Mouse (Mus musculus) forebrain, embryonic 16.5 days (tissue): ENCODE results near the gene Npnt. TPM values are rescaled to one million over a fixed set of nuclear protein-coding genes. Genes with fewer than 3 reads are reported as not detected.

Experiments
- ATAC-seq: fragments of 200-750 bp; cut with Nextera tagmentation; 2 replicates; pipeline ENCODE4 v1.8.0; 2017; ENCODE audit warnings: mild to moderate bottlenecking, moderate library complexity
- H3K27ac ChIP-seq: fragments of 300-500 bp; sonication (generic); 2 replicates; pipeline ENCODE4 v1.5.1; 2014; ENCODE audit warnings: low read length, control low read depth
- H3K27me3 ChIP-seq: fragments of 300-500 bp; sonication (generic); replicated peaks from 2 replicates; pipeline ENCODE4 v1.6.1; 2014; ENCODE audit warnings: low read length; ENCODE audit not compliant: control insufficient read depth, insufficient read depth
- H3K36me3 ChIP-seq: fragments of 300-500 bp; sonication (generic); 2 replicates; pipeline ENCODE4 v1.6.1; 2014; ENCODE audit not compliant: control insufficient read depth, insufficient read depth
- H3K4me1 ChIP-seq: fragments of 300-500 bp; sonication (generic); replicated peaks from 2 replicates; pipeline ENCODE4 v1.6.1; 2014; ENCODE audit warnings: low read length; ENCODE audit not compliant: control insufficient read depth, insufficient read depth
- H3K4me2 ChIP-seq: fragments of 300-500 bp; sonication (generic); 2 replicates; pipeline ENCODE4 v1.6.1; 2014; ENCODE audit warnings: mild to moderate bottlenecking, low read length, control low read depth
- H3K4me3 ChIP-seq: fragments of 300-500 bp; sonication (generic); replicated peaks from 2 replicates; pipeline ENCODE4 v1.5.1; 2014; ENCODE audit warnings: mild to moderate bottlenecking, low read length, control low read depth
- H3K9ac ChIP-seq: fragments of 300-500 bp; sonication (generic); replicated peaks from 2 replicates; pipeline ENCODE4 v1.6.1; 2014; ENCODE audit warnings: low read depth, low read length, control low read depth
- H3K9me3 ChIP-seq: fragments of 300-500 bp; sonication (generic); 2 replicates; pipeline ENCODE4 v1.6.1; 2016; ENCODE audit warnings: low read length; ENCODE audit not compliant: control insufficient read depth
- WGBS: fragments of 180-500 bp; shearing (Covaris S2); extraction: QIAGEN DNeasy Blood & Tissue Kit; methylation state at CpG from one replicate; pipeline ENCODE4 v1.1.7; 2014; 5-methylcytosine and 5-hydroxymethylcytosine counted together
- polyA plus RNA-seq: library from polyadenylated mRNA; unstranded; fragments of >200 nt; fragmentation: Nextera tagmentation; extraction: Ambion mirVana; gene quantifications from 2 replicates; pipeline ENCODE4 v1.2.1, GENCODE M21; 2015

Gene Npnt
- polyA plus RNA-seq, result 6.3 and 9.0 TPM in 2 replicates

GRCm38 (mm10) chr3:132949791-132950528 lies at the start of gene Npnt:
Gene Npnt, minus strand, starts transcription at chr3:132950291.
- Histone ChIP-seq H3K9ac (peak within 1 kb of the TSS; percentile 66), H3K36me3 (no peaks in the 10 kb centered on the region), H3K4me1 (peaks cover 15% of the 10 kb centered on the region), H3K9me3 (no peaks in the 10 kb centered on the region), H3K27me3 (0 out of 2 replicates have a peak, but pooled peaks cover 2% of the 10 kb centered on the region), H3K4me2 (peak within 1 kb of the TSS; percentile 100), H3K27ac (no peak within 1 kb of the TSS), H3K4me3 (peak within 1 kb of the TSS; percentile 75)
- ATAC-seq, result peak; percentile 93
- under 1% methylated on average over 62 of the region's 82 CpGs for WGBS

GRCm38 (mm10) chr3:132996299-132996698 lies 46.2 kb upstream of the Npnt start:
- Histone ChIP-seq H3K9me3 (no peaks in the 10 kb centered on the region), H3K27ac (no peak overlapping the region), H3K27me3 (no peaks in the 10 kb centered on the region), H3K4me1 (no peaks in the 10 kb centered on the region), H3K9ac (no peak overlapping the region), H3K4me3 (no peak overlapping the region), H3K4me2 (no peak overlapping the region), H3K36me3 (no peaks in the 10 kb centered on the region)
- WGBS, result 69% methylated on average over 9 of the region's 9 CpGs
- ATAC-seq, result no peak

GRCm38 (mm10) chr3:132995904-132996267 lies 45.8 kb upstream of the Npnt start:
- H3K4me2 ChIP-seq, result no peak overlapping the region
- no peak overlapping the region for H3K27ac ChIP-seq
- H3K9ac ChIP-seq, result no peak overlapping the region
- H3K9me3 ChIP-seq, result no peaks in the 10 kb centered on the region
- no peaks in the 10 kb centered on the region for H3K27me3 ChIP-seq
- no peak overlapping the region for H3K4me3 ChIP-seq
- 90% methylated on average over 3 of the region's 3 CpGs for WGBS
- no peaks in the 10 kb centered on the region for H3K36me3 ChIP-seq
- no peaks in the 10 kb centered on the region for H3K4me1 ChIP-seq
- no peak for ATAC-seq

- 82% methylated on average over 7 of the region's 7 CpGs for WGBS
These were observed 45.2 kb upstream of the Npnt start for GRCm38 (mm10) chr3:132995172-132995903.

GRCm38 (mm10) chr3:132986188-132986587 lies 36.1 kb upstream of the Npnt start:
- no peaks in the 10 kb centered on the region for H3K27me3 ChIP-seq
- H3K4me1 ChIP-seq, result no peaks in the 10 kb centered on the region
- no peak overlapping the region for H3K4me3 ChIP-seq
- H3K27ac ChIP-seq, result no peak overlapping the region
- no peaks in the 10 kb centered on the region for H3K9me3 ChIP-seq
- ATAC-seq, result no peak
- H3K36me3 ChIP-seq, result no peaks in the 10 kb centered on the region
- no peak overlapping the region for H3K9ac ChIP-seq
- no peak overlapping the region for H3K4me2 ChIP-seq
- 86% methylated on average over 5 of the region's 5 CpGs for WGBS

More at GRCm38 (mm10) chr3:132995172-132995903, 45.2 kb upstream of the Npnt start:
- H3K36me3 ChIP-seq, result no peaks in the 10 kb centered on the region
- no peak overlapping the region for H3K4me3 ChIP-seq
- no peaks in the 10 kb centered on the region for H3K4me1 ChIP-seq
- no peaks in the 10 kb centered on the region for H3K9me3 ChIP-seq
- no peak for ATAC-seq
- no peaks in the 10 kb centered on the region for H3K27me3 ChIP-seq
- no peak overlapping the region for H3K4me2 ChIP-seq
- H3K9ac ChIP-seq, result no peak overlapping the region
- no peak overlapping the region for H3K27ac ChIP-seq

GRCm38 (mm10) chr3:132983845-132984485 lies 33.9 kb upstream of the Npnt start:
- 73% methylated on average over 4 of the region's 4 CpGs for WGBS
- H3K9me3 ChIP-seq, result no peaks in the 10 kb centered on the region
- ATAC-seq, result no peak; the same call in 1 of the 2 replicates
- H3K36me3 ChIP-seq, result no peaks in the 10 kb centered on the region
- no peak overlapping the region for H3K4me3 ChIP-seq
- no peak overlapping the region for H3K4me2 ChIP-seq
- no peaks in the 10 kb centered on the region for H3K27me3 ChIP-seq
- no peaks in the 10 kb centered on the region for H3K4me1 ChIP-seq
- no peak overlapping the region for H3K9ac ChIP-seq
- no peak overlapping the region for H3K27ac ChIP-seq

GRCm38 (mm10) chr3:132981968-132982367 lies 31.9 kb upstream of the Npnt start:
- H3K4me2 ChIP-seq, result no peak overlapping the region
- peak; percentile 45; the same call in 1 of the 2 replicates for ATAC-seq
- H3K4me3 ChIP-seq, result no peak overlapping the region
- H3K9me3 ChIP-seq, result no peaks in the 10 kb centered on the region
- no peaks in the 10 kb centered on the region for H3K4me1 ChIP-seq
- H3K36me3 ChIP-seq, result no peaks in the 10 kb centered on the region
- no peak overlapping the region for H3K9ac ChIP-seq
- 47% methylated on average over 2 of the region's 2 CpGs for whole genome bisulfite sequencing
- no peaks in the 10 kb centered on the region for H3K27me3 ChIP-seq
- H3K27ac ChIP-seq, result no peak overlapping the region

GRCm38 (mm10) chr3:132979781-132980461 lies 29.8 kb upstream of the Npnt start:
- Histone ChIP-seq H3K9me3 (no peaks in the 10 kb centered on the region), H3K27ac (no peak overlapping the region), H3K36me3 (no peaks in the 10 kb centered on the region), H3K27me3 (no peaks in the 10 kb centered on the region), H3K4me1 (no peaks in the 10 kb centered on the region), H3K4me3 (no peak overlapping the region), H3K4me2 (no peak overlapping the region), H3K9ac (no peak overlapping the region)
- ATAC-seq, result no peak
- 94% methylated on average over 12 of the region's 12 CpGs for WGBS

- H3K36me3 ChIP-seq, result no peaks in the 10 kb centered on the region
- H3K9me3 ChIP-seq, result no peaks in the 10 kb centered on the region
- no peaks in the 10 kb centered on the region for H3K27me3 ChIP-seq
- 65% methylated on average over 5 of the region's 5 CpGs for WGBS
- no peak overlapping the region for H3K27ac ChIP-seq
- H3K9ac ChIP-seq, result no peak overlapping the region
- no peaks in the 10 kb centered on the region for H3K4me1 ChIP-seq
- H3K4me3 ChIP-seq, result no peak overlapping the region
- H3K4me2 ChIP-seq, result no peak overlapping the region
- ATAC-seq, result no peak
These were observed 16.2 kb upstream of the Npnt start for GRCm38 (mm10) chr3:132966255-132966654.
